Mouse (Mus musculus) CH12.LX (cell line): ENCODE results near the gene St3gal3. TPM values are rescaled to one million over a fixed set of nuclear protein-coding genes. Genes with fewer than 3 reads are reported as not detected.

Experiments
- DNase-seq: peaks from one replicate; pipeline ENCODE4 v3.0.0-alpha.2; 2013; ENCODE audit errors: extremely low read depth
- H3K27ac ChIP-seq: 2 replicates; pipeline ENCODE4 v1.5.1; 2012; ENCODE audit warnings: low read depth, mild to moderate bottlenecking, control low read depth, moderate library complexity; ENCODE audit not compliant: insufficient read depth
- H3K27me3 ChIP-seq: replicated peaks from 2 replicates; pipeline ENCODE3; 2012; ENCODE audit warnings: inconsistent platforms
- H3K36me3 ChIP-seq, 2 experiments: replicated peaks in 1 of 2; 2 replicates each; pipeline versions ENCODE3 to v1.6.1; 2012; ENCODE audit warnings: inconsistent platforms in 1 of 2, low read length in 1 of 2, mild to moderate bottlenecking in 1 of 2, mixed read lengths in 1 of 2, moderate library complexity in 1 of 2; ENCODE audit not compliant: control insufficient read depth in 1 of 2, insufficient read depth in 1 of 2
- H3K4me1 ChIP-seq, 2 experiments: 2 replicates each; pipeline ENCODE4 v1.6.1; 2012; ENCODE audit warnings: inconsistent platforms in 1 of 2, moderate library complexity in 1 of 2; ENCODE audit not compliant: insufficient read depth in 2 of 2, control insufficient read depth in 1 of 2
- H3K4me2 ChIP-seq: 2 replicates; pipeline ENCODE4 v1.6.1; 2012; ENCODE audit warnings: low read depth, mild to moderate bottlenecking, control low read depth; ENCODE audit not compliant: poor library complexity, insufficient read depth, severe bottlenecking
- H3K4me3 ChIP-seq, 3 experiments: fragments of 150-350 bp in 1 of 3; sonication (generic) in 1 of 3; replicated peaks in 1 of 3; 2 replicates each; pipeline versions ENCODE3 to v1.5.1; 2011 to 2012; ENCODE audit warnings: low read depth in 2 of 3, low read length in 2 of 3, mild to moderate bottlenecking in 2 of 3, moderate library complexity in 2 of 3, control low read depth in 1 of 3, improper control_type of control experiment in 1 of 3, inconsistent platforms in 1 of 3, mixed read lengths in 1 of 3; ENCODE audit not compliant: poor library complexity in 1 of 3
- H3K79me2 ChIP-seq: replicated peaks from 2 replicates; pipeline ENCODE4 v1.6.1; 2012; ENCODE audit warnings: mild to moderate bottlenecking, moderate library complexity; ENCODE audit not compliant: control insufficient read depth, poor library complexity, insufficient read depth, severe bottlenecking; ENCODE audit errors: extremely low read depth
- H3K9ac ChIP-seq: 2 replicates; pipeline ENCODE4 v1.6.1; 2012; ENCODE audit warnings: low read depth, mild to moderate bottlenecking, control low read depth, moderate library complexity; ENCODE audit not compliant: insufficient read depth
- H3K9me3 ChIP-seq: replicated peaks from 2 replicates; pipeline ENCODE3; 2012; ENCODE audit warnings: low read length, inconsistent platforms, mixed read lengths
- CHD1 ChIP-seq: IDR thresholded peaks from 2 replicates; pipeline ENCODE4 v1.6.1; 2012; ENCODE audit warnings: low read depth, low read length, improper control_type of control experiment, inconsistent platforms
- CHD2 ChIP-seq: IDR thresholded peaks from 2 replicates; pipeline ENCODE4 v1.6.1; 2011; ENCODE audit warnings: low read length, improper control_type of control experiment
- CTCF ChIP-seq, 2 experiments: IDR thresholded peaks in 1 of 2; conservative IDR thresholded peaks in 1 of 2; 2 replicates each; pipeline ENCODE4 v1.5.1; 2011 to 2012; ENCODE audit warnings: low read depth in 2 of 2, low read length in 2 of 2, improper control_type of control experiment in 1 of 2, inconsistent platforms in 1 of 2, mild to moderate bottlenecking in 1 of 2, moderate library complexity in 1 of 2
- E2F4 ChIP-seq: IDR thresholded peaks from 2 replicates; pipeline ENCODE4 v1.6.1; 2011; ENCODE audit warnings: low read depth, low read length, improper control_type of control experiment; ENCODE audit not compliant: insufficient replicate concordance
- ETS1 ChIP-seq: conservative IDR thresholded peaks from 2 replicates; pipeline ENCODE4 v1.6.1; 2012; ENCODE audit warnings: low read depth, mild to moderate bottlenecking, inconsistent platforms, low read length, improper control_type of control experiment, moderate library complexity
- GABPA ChIP-seq: IDR thresholded peaks from 2 replicates; pipeline ENCODE4 v1.6.1; 2012; ENCODE audit warnings: low read depth, low read length, improper control_type of control experiment, inconsistent platforms; ENCODE audit not compliant: insufficient replicate concordance
- HCFC1 ChIP-seq: IDR thresholded peaks from 2 replicates; pipeline ENCODE4 v1.6.1; 2012; ENCODE audit warnings: low read depth, mild to moderate bottlenecking, inconsistent platforms, low read length, improper control_type of control experiment
- IRF4 ChIP-seq: IDR thresholded peaks from 2 replicates; pipeline ENCODE4 v1.6.1; 2014; ENCODE audit warnings: low read depth, mild to moderate bottlenecking, inconsistent platforms, low read length, improper control_type of control experiment
- JUND ChIP-seq: conservative IDR thresholded peaks from 2 replicates; pipeline ENCODE4 v1.6.1; 2011; ENCODE audit warnings: low read depth, low read length, improper control_type of control experiment
- MAFK ChIP-seq: IDR thresholded peaks from 2 replicates; pipeline ENCODE4 v1.6.1; 2011; ENCODE audit warnings: low read length, improper control_type of control experiment; ENCODE audit not compliant: insufficient replicate concordance
- MAX ChIP-seq: IDR thresholded peaks from 2 replicates; pipeline ENCODE4 v1.6.1; 2011; ENCODE audit warnings: low read length, improper control_type of control experiment
- MAZ ChIP-seq: IDR thresholded peaks from 2 replicates; pipeline ENCODE4 v1.6.1; 2012; ENCODE audit warnings: low read depth, mild to moderate bottlenecking, inconsistent platforms, low read length, improper control_type of control experiment, moderate library complexity
- MXI1 ChIP-seq: IDR thresholded peaks from 2 replicates; pipeline ENCODE4 v1.6.1; 2011; ENCODE audit warnings: mild to moderate bottlenecking, low read depth, low read length, improper control_type of control experiment
- NRF1 ChIP-seq: IDR thresholded peaks from 2 replicates; pipeline ENCODE4 v1.6.1; 2014; ENCODE audit warnings: low read depth, mild to moderate bottlenecking, inconsistent platforms, low read length, improper control_type of control experiment, moderate library complexity
- PAX5 ChIP-seq: IDR thresholded peaks from 2 replicates; pipeline ENCODE4 v1.6.1; 2012; ENCODE audit warnings: low read length, inconsistent platforms, mixed read lengths
- POLR2A ChIP-seq: IDR thresholded peaks from 2 replicates; pipeline ENCODE4 v1.6.1; 2011; ENCODE audit warnings: low read depth, mild to moderate bottlenecking, improper control_type of control experiment, low read length
- POLR2AphosphoS2 ChIP-seq: IDR thresholded peaks from 2 replicates; pipeline ENCODE4 v1.6.1; 2011; ENCODE audit warnings: low read depth, low read length, improper control_type of control experiment
- RCOR1 ChIP-seq: conservative IDR thresholded peaks from 2 replicates; pipeline ENCODE4 v1.6.1; 2012; ENCODE audit warnings: low read depth, mild to moderate bottlenecking, inconsistent platforms, low read length, improper control_type of control experiment
- SMC3 ChIP-seq: IDR thresholded peaks from 2 replicates; pipeline ENCODE4 v1.6.1; 2011; ENCODE audit warnings: low read depth, low read length, improper control_type of control experiment
- TBP ChIP-seq: conservative IDR thresholded peaks from 2 replicates; pipeline ENCODE4 v1.6.1; 2011; ENCODE audit warnings: low read depth, low read length, improper control_type of control experiment
- UBTF ChIP-seq: IDR thresholded peaks from 2 replicates; pipeline ENCODE4 v1.6.1; 2012; ENCODE audit warnings: low read depth, mild to moderate bottlenecking, inconsistent platforms, low read length, improper control_type of control experiment, moderate library complexity
- USF1 ChIP-seq: IDR thresholded peaks from 2 replicates; pipeline ENCODE4 v1.6.1; 2014; ENCODE audit warnings: low read depth, mild to moderate bottlenecking, inconsistent platforms, low read length, improper control_type of control experiment
- USF2 ChIP-seq: conservative IDR thresholded peaks from 2 replicates; pipeline ENCODE4 v1.6.1; 2011; ENCODE audit warnings: low read depth, low read length, improper control_type of control experiment
- ZC3H11A ChIP-seq: IDR thresholded peaks from 2 replicates; pipeline ENCODE4 v1.6.1; 2012; ENCODE audit warnings: low read depth, mild to moderate bottlenecking, inconsistent platforms, low read length, improper control_type of control experiment
- ZMIZ1 ChIP-seq: IDR thresholded peaks from 2 replicates; pipeline ENCODE4 v1.6.1; 2012; ENCODE audit warnings: low read depth, mild to moderate bottlenecking, inconsistent platforms, low read length, improper control_type of control experiment
- dilution Hi-C: fragments of 300-500 bp; cut with MboI; formaldehyde crosslinking; loops from 2 replicates; pipeline ENCODE4 v1.14.3; 2020; ENCODE audit warnings: low sequenced_read_pairs; ENCODE audit not compliant: extremely low pct_unique_long_range_greater_than_20kb, extremely low pct_ligation_motif_present
- in situ Hi-C: fragments of 300-500 bp; cut with MboI; formaldehyde crosslinking; loops from 3 replicates; pipeline ENCODE4 v1.14.3; 2019; ENCODE audit warnings: low sequenced_read_pairs, low pct_ligation_motif_present, low pct_unique_long_range_greater_than_20kb, mixed read lengths
- polyA plus RNA-seq: library from polyadenylated mRNA; unstranded; fragments of >175 nt; gene quantifications from 2 replicates; pipeline ENCODE4 v1.2.1, GENCODE M21; 2012; ENCODE audit warnings: low read depth; ENCODE audit not compliant: insufficient read length
- total RNA-seq, 2 experiments: library from RNA; depleted of rRNA; stranded (reverse); fragments of 300-350 nt in 1 of 2; fragments of >200 nt in 1 of 2; gene quantifications; 2 replicates each; pipeline ENCODE4 v1.2.3; 2012 to 2014

St3gal3 gene
- total and polyA plus RNA-seq, 3 experiments, result 7.1 to 10.1 (median 8.2) TPM

DNA sequence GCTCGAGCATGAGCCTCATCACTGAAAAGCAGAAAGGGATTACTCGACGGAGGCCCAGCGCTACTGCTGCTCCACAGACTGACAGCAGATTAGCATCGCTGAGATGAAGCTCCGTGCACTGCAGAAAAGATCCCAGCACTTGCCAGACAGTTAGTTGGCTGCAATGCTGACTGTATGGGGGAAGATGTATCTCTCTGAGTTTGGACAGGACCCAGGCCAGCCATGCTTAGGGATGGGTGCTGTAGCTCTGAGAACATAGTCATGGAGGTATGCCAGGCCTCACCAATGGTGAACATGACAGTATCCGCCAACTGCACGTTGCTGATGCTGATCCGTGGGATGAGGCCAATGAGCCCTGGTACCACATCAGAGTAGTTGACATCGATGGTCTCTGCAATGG is 230.6 kb downstream of the St3gal3 start:
- Histone ChIP-seq H3K9me3 (no peaks in the 10 kb centered on the region), H3K36me3 (peaks cover 76 to 94% of the 10 kb centered on the region in 2 experiments), H3K27me3 (no peaks in the 10 kb centered on the region), H3K4me2 (no peak overlapping the region), H3K4me3 (no peak overlapping the region), H3K27ac (no peak overlapping the region), H3K9ac (no peak overlapping the region), H3K4me1 (peaks cover 0 to 3% of the 10 kb centered on the region in 2 experiments; a peak in 2 of 4 replicates), H3K79me2 (no peaks in the 10 kb centered on the region)
- DNase-seq, result no peak
- TF ChIP-seq CHD2 (no peak), MAFK (no peak), E2F4 (no peak), HCFC1 (no peak), GABPA (no peak), PAX5 (no peak), MXI1 (no peak), USF2 (no peak), POLR2AphosphoS2 (no peak)
- in situ Hi-C loops, result no loop called here
- dilution Hi-C loops, result no loop called here

DNA sequence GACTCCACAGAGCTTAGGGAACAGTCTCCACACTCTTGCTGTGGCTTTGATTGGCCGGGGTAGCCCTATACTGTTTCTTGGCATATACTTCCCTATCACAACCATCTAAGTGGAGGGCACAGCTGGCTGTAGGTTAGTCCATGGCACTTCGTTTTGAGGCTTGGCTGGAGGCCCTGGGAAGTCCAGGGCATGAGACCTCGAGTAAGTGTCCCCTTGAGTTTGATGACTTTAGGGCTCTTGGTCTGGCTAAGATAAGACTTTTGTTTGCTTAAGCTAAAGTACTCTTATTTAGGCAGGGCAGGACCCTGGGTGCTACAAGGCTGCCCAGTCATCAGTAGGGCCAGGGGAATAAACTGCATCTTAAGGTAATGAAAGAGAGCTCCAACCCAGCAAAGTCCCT is 236.6 kb downstream of the St3gal3 start:
- no peak overlapping the region for H3K27ac ChIP-seq
- TF ChIP-seq RCOR1 (no peak), MAZ (no peak), NRF1 (no peak), ETS1 (no peak), IRF4 (no peak), TBP (no peak), USF1 (no peak), UBTF (no peak), JUND (no peak), HCFC1 (no peak), MAFK (no peak), ZMIZ1 (no peak), CTCF (conservative IDR thresholded peaks at IDR 0.05 in 1 of 2, IDR thresholded peaks at IDR 0.05 in 1 of 2; ENCODE audit: low read depth in 2 of 2, low read length in 2 of 2) (no peak), MAX (no peak), SMC3 (no peak), E2F4 (no peak), CHD1 (no peak), ZC3H11A (no peak), POLR2A (no peak)
- no peaks in the 10 kb centered on the region for H3K79me2 ChIP-seq
- dilution Hi-C loops (no loop called here), in situ Hi-C loops (no loop called here)
- H3K27me3 ChIP-seq, result no peaks in the 10 kb centered on the region
- no peak overlapping the region for H3K4me2 ChIP-seq
- H3K9me3 ChIP-seq, result no peaks in the 10 kb centered on the region
- H3K9ac ChIP-seq, result no peak overlapping the region
- peaks cover 76 to 98% of the 10 kb centered on the region in 2 experiments for H3K36me3 ChIP-seq
- peaks cover 0 to 7% of the 10 kb centered on the region in 2 experiments; a peak in 1 of 4 replicates for H3K4me1 ChIP-seq
- no peak overlapping the region for H3K4me3 ChIP-seq
- DNase-seq, result no peak
